Mouse (Mus musculus) neutrophil, adult 65 days (primary cell): Measurements from ENCODE around the gene Gp2. TPM values are rescaled to one million over a fixed set of nuclear protein-coding genes. Genes with fewer than 3 reads are reported as not detected.

Experiments used
- total RNA-seq: library from RNA; stranded (reverse); gene quantifications from 2 replicates; pipeline ENCODE4 v1.2.4, GENCODE M21; 2023

The Gp2 gene
- total RNA-seq = not detected in 2 replicates

GRCm38 (mm10) chr7:119459185-119459584 is at the start of gene Gp2:
Gene Gp2 (minus strand): TSS chr7:119459285.

GRCm38 (mm10) chr7:119479256-119479655 is 20.2 kb upstream of the Gp2 start, which contains the start of gene Umod:
Gene Umod (minus strand): TSS chr7:119479282.

Other genes starting within 250 kb of the Gp2 start
- gene Umod, start 20.0 kb upstream of the Gp2 start, total RNA-seq = not detected in 2 replicates
- gene Acsm5, start 60.2 kb upstream of the Gp2 start, total RNA-seq = not detected in 2 replicates
- not detected in 2 replicates for gene Pdilt, start 64.2 kb upstream of the Gp2 start, total RNA-seq
- gene Acsm2, start 95.1 kb upstream of the Gp2 start, total RNA-seq = not detected in 2 replicates
- gene Acsm1, start 147.7 kb upstream of the Gp2 start, total RNA-seq = not detected in 2 replicates
- not detected in 2 replicates for gene Acsm4, start 230.7 kb upstream of the Gp2 start, total RNA-seq